Mouse (Mus musculus): ENCODE measurements at regions not wholly inside any gene's neighbourhood (a gene's known extent, or its start where the extent isn't known, plus 50 kb on each side); places are given as distances from the start of the nearest gene placed in this dataset.

DNA sequence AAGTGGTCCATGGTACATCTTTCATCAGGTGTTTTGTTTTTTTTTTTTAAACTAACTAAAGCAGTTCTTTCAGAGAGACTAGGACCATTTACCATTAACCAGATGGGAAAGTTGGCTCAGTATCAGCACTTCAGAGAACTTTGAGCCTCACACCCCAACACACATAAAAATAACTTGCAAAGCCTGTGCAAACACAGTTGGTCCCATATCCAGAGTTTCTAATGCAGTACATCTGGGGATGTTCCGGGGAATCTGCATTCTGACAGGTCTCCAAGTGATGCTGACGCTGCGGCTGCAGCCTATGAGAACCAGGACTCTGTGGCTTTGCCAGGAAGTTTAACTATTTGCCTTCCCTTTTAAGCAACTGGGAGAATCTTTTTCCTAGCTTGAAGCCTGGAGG, 79.9 kb downstream of the Rps12 start:
- TF ChIP-seq CTCF (IDR thresholded peaks at IDR 0.05; ENCODE audit: borderline replicate concordance, extremely low read depth, insufficient read depth, insufficient read length) = no peak
- no peak for TF ChIP-seq POLR2A (IDR thresholded peaks at IDR 0.05; ENCODE audit: borderline replicate concordance, extremely low read depth, insufficient read depth, insufficient read length, poor library complexity, severe bottlenecking)

Measured in brain, embryonic 14.5 days (tissue).